Mouse (Mus musculus) liver, embryonic 11.5 days (tissue): ENCODE measurements around the gene Fam174b. TPM values are rescaled to one million over a fixed set of nuclear protein-coding genes. Genes with fewer than 3 reads are reported as not detected.

ENCODE experiments used
- ATAC-seq: fragments of 200-750 bp; cut with Nextera tagmentation; replicated peaks from 2 replicates; pipeline ENCODE4 v1.8.0; 2017; ENCODE audit warnings: moderate number of reproducible peaks, mild to moderate bottlenecking, moderate TSS enrichment, moderate library complexity; ENCODE audit not compliant: low FRiP score
- DNase-seq: peaks from one replicate; pipeline ENCODE4 v3.0.0-alpha.2; 2017; ENCODE audit warnings: low spot score
- H3K27ac ChIP-seq: fragments of 300-500 bp; sonication (generic); 2 replicates; pipeline ENCODE4 v1.5.1; 2014; ENCODE audit warnings: mild to moderate bottlenecking, low read depth, low read length, control low read depth
- H3K27me3 ChIP-seq: fragments of 300-500 bp; sonication (generic); replicated peaks from 2 replicates; pipeline ENCODE4 v1.6.1; 2014; ENCODE audit warnings: low read length, mixed read lengths; ENCODE audit not compliant: control insufficient read depth, insufficient read depth
- H3K36me3 ChIP-seq: fragments of 300-500 bp; sonication (generic); 2 replicates; pipeline ENCODE4 v1.6.1; 2014; ENCODE audit warnings: mild to moderate bottlenecking, low read length, moderate library complexity, mixed read lengths; ENCODE audit not compliant: control insufficient read depth, insufficient read depth
- H3K4me1 ChIP-seq: fragments of 300-500 bp; sonication (generic); replicated peaks from 2 replicates; pipeline ENCODE4 v1.6.1; 2014; ENCODE audit warnings: low read length, mixed read lengths; ENCODE audit not compliant: control insufficient read depth, insufficient read depth
- H3K4me2 ChIP-seq: fragments of 300-500 bp; sonication (generic); 2 replicates; pipeline ENCODE4 v1.6.1; 2014; ENCODE audit warnings: mild to moderate bottlenecking, control low read depth, moderate library complexity
- H3K4me3 ChIP-seq: fragments of 300-500 bp; sonication (generic); 2 replicates; pipeline ENCODE4 v1.5.1; 2014; ENCODE audit warnings: low read depth, low read length, control low read depth
- H3K9ac ChIP-seq: fragments of 300-500 bp; sonication (generic); 2 replicates; pipeline ENCODE4 v1.6.1; 2014; ENCODE audit warnings: low read depth, low read length, control low read depth
- H3K9me3 ChIP-seq: fragments of 300-500 bp; sonication (generic); 2 replicates; pipeline ENCODE4 v1.6.1; 2016; ENCODE audit warnings: low read length, inconsistent platforms, mixed read lengths; ENCODE audit not compliant: control insufficient read depth
- WGBS: fragments of 180-500 bp; shearing (Covaris S2); extraction: QIAGEN DNeasy Blood & Tissue Kit; methylation state at CpG from one replicate; pipeline ENCODE4 v1.1.7; 2014; 5-methylcytosine and 5-hydroxymethylcytosine counted together
- polyA plus RNA-seq: library from polyadenylated mRNA; unstranded; fragments of >200 nt; fragmentation: Nextera tagmentation; extraction: Ambion mirVana; gene quantifications from 2 replicates; pipeline ENCODE4 v1.2.1, GENCODE M21; 2014

The Fam174b gene
- polyA plus RNA-seq, 1 experiment from 2014 or later = 13.8 TPM

DNA sequence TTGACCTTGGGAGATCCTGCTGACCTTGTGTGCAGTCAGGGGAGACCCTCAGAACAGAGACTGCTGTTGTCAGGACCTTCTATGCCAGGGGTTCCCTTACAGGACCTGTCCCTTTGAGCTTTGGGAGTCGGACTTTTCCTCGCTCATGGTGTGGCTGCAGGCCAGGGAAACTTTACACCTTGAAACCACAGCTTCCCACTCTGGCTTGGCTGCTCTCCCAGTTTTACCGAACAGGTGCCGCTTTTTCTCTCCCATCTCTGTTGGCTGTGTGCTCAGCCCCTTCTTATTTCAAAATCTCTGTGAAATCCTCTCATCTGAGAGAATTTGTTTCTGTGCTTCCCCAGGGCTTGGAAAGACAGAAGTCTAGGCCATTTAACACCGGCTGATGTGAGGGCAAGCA is 5.8 kb downstream of the Fam174b start:
- ATAC-seq (no peak), DNase-seq (no peak)
- no peaks in the 10 kb centered on the region for H3K4me1 ChIP-seq
- H3K9ac ChIP-seq = no peak overlapping the region
- no peaks in the 10 kb centered on the region for H3K36me3 ChIP-seq
- 79% methylated on average over 5 of the region's 5 CpGs for WGBS
- H3K9me3 ChIP-seq = no peaks in the 10 kb centered on the region
- peaks cover 12% of the 10 kb centered on the region for H3K27me3 ChIP-seq
- no peak overlapping the region for H3K27ac ChIP-seq
- H3K4me2 ChIP-seq = no peak overlapping the region
- no peak overlapping the region for H3K4me3 ChIP-seq

DNA sequence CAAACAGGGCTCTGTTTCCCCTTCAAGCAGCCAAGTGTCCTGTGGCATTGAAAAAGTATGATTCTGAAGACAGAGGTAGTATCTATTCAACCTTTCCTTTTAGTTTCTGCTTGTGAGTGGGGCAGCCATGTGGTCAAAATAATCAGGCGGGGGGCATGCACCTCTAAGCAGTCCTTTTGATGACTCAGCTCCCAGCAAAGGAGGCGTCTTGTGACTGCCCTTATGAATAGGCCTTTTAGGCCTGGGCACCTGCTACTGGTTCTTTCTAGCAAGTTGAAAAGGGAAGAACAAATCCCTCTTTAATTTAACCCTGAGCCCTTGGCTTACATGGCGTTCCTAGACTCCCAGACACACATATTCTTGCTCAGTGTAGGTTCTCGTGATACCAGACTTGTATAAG is 6.7 kb downstream of the Fam174b start:
- no peaks in the 10 kb centered on the region for H3K9me3 ChIP-seq
- no peaks in the 10 kb centered on the region for H3K4me1 ChIP-seq
- H3K27ac ChIP-seq = no peak overlapping the region
- H3K36me3 ChIP-seq = no peaks in the 10 kb centered on the region
- no peak overlapping the region for H3K4me3 ChIP-seq
- ATAC-seq (no peak), DNase-seq (no peak)
- H3K9ac ChIP-seq = no peak overlapping the region
- 63% methylated on average over 4 of the region's 4 CpGs for WGBS
- H3K27me3 ChIP-seq = peaks cover 3% of the 10 kb centered on the region
- no peak overlapping the region for H3K4me2 ChIP-seq

DNA sequence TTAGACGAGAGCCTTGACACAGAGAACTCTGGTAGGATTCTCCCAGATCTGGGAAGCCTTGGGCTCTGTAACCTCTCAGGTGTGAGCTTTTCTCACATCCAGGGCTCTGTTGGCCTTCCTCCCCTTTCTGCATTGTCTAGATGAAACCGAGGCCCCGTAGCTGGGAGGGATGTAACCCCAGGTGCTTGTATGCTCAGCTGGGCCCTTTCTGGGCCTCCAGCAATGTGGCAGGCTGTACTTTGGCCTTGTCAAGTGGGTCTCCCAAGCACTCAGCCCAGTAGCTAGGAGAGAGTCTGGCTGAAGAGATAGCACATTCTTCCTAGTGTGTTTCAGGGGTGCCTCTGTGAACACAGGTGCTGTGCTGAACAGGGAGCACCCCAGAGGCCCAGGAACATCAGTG is 7.4 kb downstream of the Fam174b start:
- Histone ChIP-seq H3K36me3 (no peaks in the 10 kb centered on the region), H3K4me3 (no peak overlapping the region), H3K4me2 (no peak overlapping the region), H3K9ac (no peak overlapping the region), H3K27ac (no peak overlapping the region), H3K4me1 (no peaks in the 10 kb centered on the region), H3K9me3 (no peaks in the 10 kb centered on the region), H3K27me3 (no peaks in the 10 kb centered on the region)
- DNase-seq (no peak), ATAC-seq (no peak)
- 69% methylated on average over 3 of the region's 3 CpGs for WGBS

DNA sequence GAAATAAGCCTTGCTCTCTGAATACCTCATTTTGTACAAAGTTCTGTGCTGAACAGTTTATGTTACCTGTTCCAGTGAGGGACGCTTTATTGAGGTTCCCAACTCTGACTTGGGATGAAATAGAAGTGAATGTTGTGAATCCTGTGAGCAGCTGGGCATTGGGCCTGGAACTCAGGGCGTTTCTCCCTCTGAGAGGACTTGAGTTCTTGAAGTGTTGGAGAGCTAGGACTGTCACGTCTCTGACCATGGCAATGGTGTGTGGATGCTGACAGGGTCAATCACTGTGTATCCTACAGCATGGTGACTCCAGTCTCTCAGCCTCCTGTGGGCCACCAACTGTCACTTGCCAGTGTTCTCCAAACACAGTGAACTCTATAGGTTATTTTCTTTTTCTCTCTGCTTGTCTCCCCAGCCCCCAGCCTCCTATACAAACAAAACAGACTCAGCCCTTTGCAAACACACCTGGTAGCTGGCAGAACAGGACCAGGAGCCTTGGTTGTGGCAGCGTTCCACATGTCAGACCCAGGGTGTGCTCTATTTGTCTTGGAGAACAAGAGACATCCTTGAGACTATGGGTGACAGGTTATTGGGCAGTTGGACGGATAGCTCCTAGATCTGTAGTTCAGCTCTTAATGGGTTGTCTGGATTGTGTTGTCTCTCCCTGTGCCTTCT is 8.5 kb downstream of the Fam174b start:
- 82% methylated on average over 5 of the region's 5 CpGs for WGBS
- Histone ChIP-seq H3K36me3 (no peaks in the 10 kb centered on the region), H3K4me2 (no peak overlapping the region), H3K9me3 (no peaks in the 10 kb centered on the region), H3K27ac (no peak overlapping the region), H3K9ac (no peak overlapping the region), H3K27me3 (no peaks in the 10 kb centered on the region), H3K4me1 (no peaks in the 10 kb centered on the region), H3K4me3 (no peak overlapping the region)
- ATAC-seq (no peak), DNase-seq (no peak)

DNA sequence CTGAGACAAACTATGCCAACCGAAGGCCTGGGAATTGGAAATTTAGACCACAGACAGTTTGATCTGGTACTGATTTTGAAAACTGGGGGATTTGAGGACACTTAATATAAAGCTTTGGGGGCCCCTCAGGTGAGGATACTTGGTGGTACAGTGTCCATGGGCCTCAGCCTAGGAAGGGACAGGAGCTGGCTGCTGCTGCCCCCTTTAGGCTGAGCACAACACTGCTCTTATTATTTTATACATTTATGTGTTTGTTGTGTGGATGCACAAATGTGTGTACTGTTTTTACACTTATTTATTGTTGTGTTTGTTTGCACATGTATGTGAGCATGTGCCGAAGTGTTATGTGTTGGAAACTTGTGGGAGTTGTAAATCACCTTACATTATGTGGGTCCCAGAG is 9.2 kb downstream of the Fam174b start:
- H3K36me3 ChIP-seq = no peaks in the 10 kb centered on the region
- DNase-seq = no peak
- WGBS = 86% methylated on average over 2 of the region's 2 CpGs

DNA sequence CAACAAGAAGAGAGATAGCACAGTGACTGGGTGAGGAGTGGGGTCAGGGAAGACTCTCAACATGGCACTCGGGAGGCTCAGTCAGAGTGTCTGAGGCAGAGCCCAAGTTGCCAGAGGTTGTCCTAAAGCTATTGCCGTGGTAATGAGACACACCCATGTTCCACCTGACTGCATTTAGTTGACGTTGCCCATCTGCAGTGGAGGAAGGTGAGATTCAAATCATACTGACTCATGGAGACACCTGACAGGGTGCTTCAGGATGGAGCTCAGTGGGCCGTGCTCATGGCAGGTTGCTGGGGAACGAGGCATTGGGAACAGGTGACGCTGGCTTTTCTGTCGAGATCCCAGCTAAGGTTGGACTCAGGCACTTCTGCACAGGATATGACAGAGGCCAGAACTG is 9.9 kb downstream of the Fam174b start:
- Histone ChIP-seq H3K36me3 (no peaks in the 10 kb centered on the region), H3K9ac (no peak overlapping the region), H3K27me3 (no peaks in the 10 kb centered on the region), H3K4me1 (no peaks in the 10 kb centered on the region), H3K9me3 (no peaks in the 10 kb centered on the region), H3K4me3 (no peak overlapping the region), H3K4me2 (no peak overlapping the region), H3K27ac (no peak overlapping the region)
- DNase-seq (no peak), ATAC-seq (no peak)
- 86% methylated on average over 7 of the region's 7 CpGs for WGBS

More for the DNA sequence above, 9.2 kb downstream of the Fam174b start:
- Histone ChIP-seq H3K4me1 (no peaks in the 10 kb centered on the region), H3K4me2 (no peak overlapping the region), H3K27me3 (no peaks in the 10 kb centered on the region), H3K27ac (no peak overlapping the region), H3K9me3 (no peaks in the 10 kb centered on the region), H3K9ac (no peak overlapping the region), H3K4me3 (no peak overlapping the region)
- ATAC-seq = no peak

DNA sequence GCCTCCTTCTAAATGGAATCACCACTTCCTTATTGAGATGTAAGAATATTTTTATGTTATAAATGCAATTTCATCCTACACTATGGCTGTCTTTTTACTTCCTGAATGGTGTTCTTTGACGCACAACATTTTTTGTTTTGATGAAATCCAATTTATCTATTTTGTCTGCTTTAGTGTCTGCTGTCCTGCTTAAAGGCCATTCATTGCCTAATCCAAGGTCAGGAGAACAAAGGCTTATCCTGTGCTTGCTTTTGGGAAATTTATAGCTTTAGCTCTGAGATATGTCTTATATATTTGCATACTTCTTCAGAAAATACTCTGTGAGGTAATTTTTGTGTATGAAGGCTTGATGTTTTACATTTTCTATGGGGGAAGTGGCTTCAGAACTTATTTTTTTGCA is 13.5 kb downstream of the Fam174b start:
- 64% methylated on average over 1 of the region's 1 CpGs for WGBS
- Histone ChIP-seq H3K4me3 (no peak overlapping the region), H3K4me2 (no peak overlapping the region), H3K9me3 (no peaks in the 10 kb centered on the region), H3K9ac (no peak overlapping the region), H3K36me3 (no peaks in the 10 kb centered on the region), H3K27me3 (no peaks in the 10 kb centered on the region), H3K4me1 (no peaks in the 10 kb centered on the region), H3K27ac (no peak overlapping the region)
- no peak for ATAC-seq
- DNase-seq = no peak

DNA sequence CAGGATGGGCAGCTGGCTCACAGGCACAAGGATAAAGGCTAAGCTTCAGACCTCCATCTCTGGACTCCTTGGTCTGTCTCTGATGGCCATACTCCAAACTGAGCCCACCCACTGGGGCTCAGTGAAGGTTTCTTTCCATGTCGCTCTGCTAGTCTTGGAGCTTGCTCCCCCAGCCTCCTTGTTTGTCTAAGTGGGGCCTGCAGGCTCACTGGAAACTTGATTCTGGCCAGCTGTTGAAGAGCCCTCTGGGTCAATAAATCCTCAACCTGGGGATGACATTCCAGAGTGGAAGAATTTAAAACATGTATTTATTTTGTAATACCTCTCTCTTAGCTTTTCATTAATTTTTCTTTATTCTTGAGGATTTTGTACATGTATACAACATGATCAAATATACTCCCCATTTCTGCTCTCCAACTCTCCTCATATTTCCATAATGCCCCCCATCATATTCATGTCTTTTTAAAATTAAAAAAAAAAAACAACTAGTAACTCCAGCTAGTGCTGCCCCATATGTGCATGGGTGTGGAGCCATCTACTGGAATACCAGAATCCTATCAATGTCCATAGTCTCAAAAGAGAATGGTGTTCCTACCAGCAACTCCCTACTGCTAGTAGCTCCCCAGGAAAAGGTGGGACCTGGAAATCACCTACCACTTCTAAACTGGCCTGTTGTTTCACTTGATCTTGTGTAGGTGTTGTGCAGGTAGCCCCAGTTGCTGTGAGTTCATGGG is 15.4 kb downstream of the Fam174b start:
- Histone ChIP-seq H3K4me1 (no peaks in the 10 kb centered on the region), H3K9me3 (no peaks in the 10 kb centered on the region), H3K9ac (no peak overlapping the region), H3K4me3 (no peak overlapping the region), H3K27ac (no peak overlapping the region), H3K27me3 (no peaks in the 10 kb centered on the region), H3K36me3 (no peaks in the 10 kb centered on the region), H3K4me2 (no peak overlapping the region)
- no peak for DNase-seq
- 78% methylated on average over 1 of the region's 1 CpGs for WGBS
- ATAC-seq = no peak

DNA sequence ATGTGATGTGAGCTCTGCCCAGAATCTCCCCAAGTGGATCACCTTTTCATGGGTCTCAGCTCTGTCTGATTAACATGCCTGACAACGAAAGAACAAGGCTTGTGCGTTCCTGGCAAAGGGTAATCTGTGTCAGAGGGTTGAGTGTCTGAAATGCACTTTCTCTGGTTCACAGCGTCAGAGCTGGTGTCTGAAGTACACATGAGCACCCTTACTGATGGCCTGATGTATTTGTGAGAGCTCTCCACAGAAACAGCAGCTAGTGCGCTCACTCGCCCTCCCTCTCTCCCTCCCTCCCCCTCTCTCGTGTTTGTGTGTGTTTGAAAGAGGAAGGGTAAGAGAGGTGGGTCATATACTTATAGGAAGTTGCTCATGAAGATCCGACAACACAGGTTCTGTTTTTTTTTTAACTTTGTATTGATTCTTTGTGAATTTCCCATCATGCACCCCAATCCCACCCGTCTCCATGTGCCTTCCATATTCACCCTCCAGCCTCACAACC is 21.6 kb downstream of the Fam174b start:
- no peaks in the 10 kb centered on the region for H3K9me3 ChIP-seq
- no peaks in the 10 kb centered on the region for H3K27me3 ChIP-seq
- no peak overlapping the region for H3K4me2 ChIP-seq
- H3K4me1 ChIP-seq = peaks cover 15% of the 10 kb centered on the region
- no peak overlapping the region for H3K27ac ChIP-seq
- ATAC-seq = no peak
- H3K4me3 ChIP-seq = no peak overlapping the region
- H3K9ac ChIP-seq = no peak overlapping the region
- H3K36me3 ChIP-seq = no peaks in the 10 kb centered on the region
- WGBS = 73% methylated on average over 8 of the region's 8 CpGs
- no peak for DNase-seq
